Mouse (Mus musculus) left cerebral cortex, postnatal 25 days (tissue): ENCODE data around the gene Nf2. TPM values are rescaled to one million over a fixed set of nuclear protein-coding genes. Genes with fewer than 3 reads are reported as not detected.
"Not testable (repeated sequence)": the region's sequence is repeated elsewhere in the genome, so short reads cannot be mapped to it uniquely, and the experiment has no call there.

ENCODE experiments used
- DNase-seq, 2 experiments: peaks; one replicate each; pipeline ENCODE4 v3.0.0; 2022; ENCODE audit warnings: low spot score in 2 of 2, mixed read lengths in 1 of 2
- intact Hi-C: fragments of 180-260 bp; cut with DNase I; formaldehyde crosslinking; loops from one replicate; pipeline ENCODE4 v1.15.1; 2025
- total RNA-seq, 2 experiments: library from RNA; stranded (reverse); gene quantifications; 2 replicates each; pipeline ENCODE4 v1.2.3; 2021

The Nf2 gene
- total RNA-seq, 2 experiments from 2014 or later, result 76.2 to 76.5 TPM

DNA sequence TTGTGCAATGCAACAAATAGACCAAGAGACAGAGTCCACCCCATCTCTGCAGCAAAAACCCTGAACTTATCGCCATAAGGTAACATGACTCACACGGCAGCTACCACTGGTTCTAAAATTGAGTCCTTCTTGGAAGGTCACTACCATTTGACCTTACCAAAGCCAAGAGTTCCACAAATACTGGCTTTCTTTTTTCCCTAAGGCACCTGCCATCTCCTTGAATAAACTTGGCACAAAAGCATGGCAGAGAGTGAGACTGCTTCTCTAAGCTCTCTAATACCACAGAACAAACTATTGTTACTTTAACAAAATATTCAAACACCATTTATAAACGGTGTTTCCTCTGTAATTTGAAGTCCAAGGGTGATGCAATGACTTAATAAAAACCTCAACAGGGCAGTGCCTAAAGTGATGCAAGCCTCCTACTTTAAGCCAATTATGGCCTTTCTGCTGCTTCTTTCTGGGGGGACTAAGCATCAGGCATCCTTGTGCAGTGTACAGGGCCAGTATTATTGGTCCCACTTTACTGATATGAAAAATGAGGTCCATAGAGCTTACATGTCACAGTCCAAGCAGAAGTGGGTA, 8.3 kb downstream of the Nf2 start:
- no peak for DNase-seq
- intact Hi-C loops, result no loop called here

- intact Hi-C loops, result no loop called here
- no peak for DNase-seq
These were observed 11.1 kb downstream of the Nf2 start for GRCm38 (mm10) chr11:4838235-4838634.

GRCm38 (mm10) chr11:4837342-4837741, 12.0 kb downstream of the Nf2 start:
- DNase-seq, result no peak
- intact Hi-C loops, result no loop called here

DNA sequence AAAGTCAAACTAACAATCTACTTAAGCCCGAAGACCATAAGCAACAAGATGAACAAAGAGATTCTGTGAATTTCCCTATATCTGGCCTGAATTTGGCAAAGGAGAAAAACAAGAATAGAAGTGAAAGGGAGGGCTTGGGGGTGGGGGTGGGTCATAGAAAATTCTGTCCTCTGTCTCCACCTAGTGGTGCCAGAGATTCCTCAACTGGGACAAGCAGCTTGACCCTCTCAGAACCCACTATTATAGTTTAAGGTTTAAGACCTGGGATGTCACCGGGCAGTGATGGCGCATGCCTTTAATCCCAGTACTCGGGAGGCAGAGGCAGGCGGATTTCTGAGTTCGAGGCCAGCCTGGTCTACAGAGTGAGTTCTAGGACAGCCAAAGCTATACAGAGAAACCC, 12.6 kb downstream of the Nf2 start:
- peak; percentile 38 to 41 for DNase-seq
- intact Hi-C loops, result no loop called here

GRCm38 (mm10) chr11:4835436-4835835, 13.9 kb downstream of the Nf2 start:
- no peak for DNase-seq
- intact Hi-C loops, result no loop called here

DNA sequence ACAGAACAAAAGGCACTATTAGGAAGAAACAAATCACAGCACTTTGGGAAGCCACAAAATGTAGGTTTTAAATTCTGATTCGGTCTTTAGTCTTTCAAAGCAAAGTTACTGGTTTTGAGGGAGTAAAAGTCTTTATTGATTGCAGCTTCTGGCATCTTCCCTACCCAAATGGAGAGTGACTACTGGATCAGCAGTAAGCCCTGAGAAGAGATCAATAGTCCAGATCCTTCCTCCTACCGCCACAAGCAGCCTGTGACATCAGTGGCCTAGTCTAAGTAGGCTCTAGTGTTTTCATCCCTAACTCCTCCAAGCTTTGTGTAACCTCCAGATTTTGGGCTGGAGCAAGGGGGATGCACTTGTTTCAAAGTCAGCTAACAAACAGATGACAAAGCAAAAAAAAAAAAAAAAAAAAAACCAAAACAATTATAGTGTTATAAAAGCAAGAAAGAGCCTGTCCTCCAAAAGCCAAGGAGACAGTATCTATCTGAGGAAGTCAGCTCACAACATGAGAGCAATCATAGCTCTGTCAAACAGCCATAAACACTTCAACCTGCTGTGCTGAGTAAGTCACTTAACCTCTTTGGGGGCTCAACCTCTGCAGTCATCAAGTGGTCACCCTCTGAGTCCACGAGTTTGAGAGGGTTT, 15.9 kb downstream of the Nf2 start:
- intact Hi-C loops, result no loop called here
- DNase-seq, result no peak

DNA sequence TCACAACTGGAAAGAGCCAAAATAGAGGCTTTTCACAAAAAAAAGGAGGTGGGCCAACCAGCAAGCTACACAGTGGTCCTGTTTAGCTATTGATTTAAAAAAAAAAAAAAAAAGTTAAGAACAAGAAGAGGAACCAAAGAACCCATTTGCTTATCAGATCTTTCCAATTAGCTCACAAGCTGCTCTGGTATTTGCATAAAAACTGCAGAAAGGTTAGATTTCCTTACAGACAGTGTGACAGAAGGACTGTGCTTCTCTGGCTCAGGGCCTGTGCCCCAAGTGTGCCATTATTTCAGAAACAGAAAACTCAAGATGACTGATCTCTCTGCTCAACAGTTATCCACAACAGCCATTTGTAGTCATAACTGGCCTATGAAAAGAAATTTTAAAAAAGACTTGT, 18.3 kb downstream of the Nf2 start:
- intact Hi-C loops, result no loop called here
- DNase-seq, result no peak

GRCm38 (mm10) chr11:4827916-4828315, 21.4 kb downstream of the Nf2 start:
- DNase-seq, result no peak
- intact Hi-C loops, result no loop called here

DNA sequence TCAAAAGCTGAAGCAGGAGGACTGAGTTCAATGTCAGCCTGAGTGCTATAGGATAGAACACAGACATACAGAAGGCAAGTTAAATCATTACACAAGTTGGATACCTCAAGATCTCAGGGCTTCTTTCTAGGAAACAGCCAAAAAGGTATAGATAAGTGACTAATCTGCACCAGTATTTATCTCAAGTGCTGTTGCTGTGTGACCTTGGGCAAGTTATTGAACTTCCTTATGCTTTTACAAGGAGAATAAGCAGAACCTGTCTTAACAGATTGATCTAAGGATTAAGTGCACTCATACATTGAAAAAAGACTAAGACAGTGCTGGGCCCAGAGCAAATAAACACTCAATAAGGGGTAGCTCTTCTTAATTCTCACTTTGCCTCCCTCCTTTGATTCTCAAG, 22.0 kb downstream of the Nf2 start:
- no peak for DNase-seq
- intact Hi-C loops, result no loop called here

GRCm38 (mm10) chr11:4826152-4826778, 23.1 kb downstream of the Nf2 start:
- peak in 1 of 2 experiments; percentile 43 for DNase-seq
- intact Hi-C loops, result no loop called here

GRCm38 (mm10) chr11:4823655-4824312, 25.6 kb downstream of the Nf2 start:
- intact Hi-C loops, result loop anchor here (5.0 kb wide), 1 partner anchor 386 kb away; no protein-coding TSS in a partner anchor
- DNase-seq, result no peak

DNA sequence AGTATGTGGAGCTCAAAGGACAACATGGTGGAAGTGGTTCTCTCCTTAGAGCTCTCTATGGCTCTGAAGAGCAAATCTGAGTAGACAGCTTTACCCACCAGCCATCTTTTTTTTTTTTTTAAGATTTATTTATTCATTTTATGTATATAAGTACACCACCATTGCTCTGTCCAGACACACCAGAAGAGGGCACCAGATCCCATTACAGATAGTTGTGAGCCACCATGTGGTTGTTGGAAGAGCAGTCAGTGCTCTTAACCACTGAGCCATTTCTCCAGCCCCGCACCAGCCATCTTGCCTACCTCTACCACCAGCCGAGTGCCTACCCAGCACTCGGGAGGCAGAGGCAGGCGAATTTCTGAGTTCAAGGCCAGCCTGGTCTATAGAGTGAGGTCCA, 26.9 kb downstream of the Nf2 start:
- not testable (repeated sequence) for DNase-seq
- intact Hi-C loops, result loop anchor here (5.0 kb wide), 1 partner anchor 385 kb away; no protein-coding TSS in a partner anchor

DNA sequence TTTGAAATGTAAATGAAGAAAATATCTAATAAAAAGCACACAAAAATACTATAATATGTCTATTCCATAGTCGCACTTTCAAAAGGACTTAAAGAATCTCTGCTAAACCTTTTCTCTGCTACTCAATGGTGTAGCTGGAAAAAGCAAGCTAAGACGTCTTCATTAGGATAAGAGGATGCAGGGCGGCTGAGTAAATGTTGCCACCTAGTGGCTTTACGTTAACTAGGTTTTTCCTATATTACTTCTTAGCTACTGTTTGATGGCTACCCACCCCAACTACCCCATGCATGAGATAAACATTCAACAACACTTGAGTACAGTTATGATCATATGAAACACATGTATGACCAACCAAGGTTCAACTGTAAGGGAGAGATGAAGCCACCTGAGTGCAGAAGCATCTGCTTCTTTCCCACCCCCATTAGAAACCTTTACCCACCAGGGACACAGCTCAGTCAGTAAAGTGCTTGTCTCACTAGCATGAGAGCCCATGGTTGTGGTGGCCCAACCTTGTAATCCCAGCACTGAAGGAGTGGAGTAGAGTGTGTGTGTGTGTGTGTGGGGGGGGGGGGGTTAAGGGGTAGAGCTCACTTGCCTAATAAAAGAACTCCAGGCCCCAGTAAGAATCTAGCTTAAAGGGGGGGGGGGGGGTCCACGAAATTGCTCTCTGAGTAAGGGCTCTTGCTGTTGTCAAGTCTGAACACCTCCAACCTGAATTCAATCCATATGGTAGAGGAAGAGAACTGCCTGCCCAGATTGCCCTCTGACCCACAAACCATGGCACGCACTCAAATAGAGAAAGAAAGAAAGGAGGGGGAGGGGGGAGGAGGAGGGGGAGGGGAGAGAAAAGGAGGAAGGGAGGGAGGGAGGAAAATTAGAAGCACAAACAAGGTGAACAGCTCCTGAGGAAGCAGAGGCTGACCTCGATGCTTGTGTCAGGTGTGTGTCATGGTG, 27.6 kb downstream of the Nf2 start:
- peak; percentile 20 to 56 for DNase-seq
- intact Hi-C loops, result loop anchor here (5.0 kb wide), 1 partner anchor 384 kb away; no protein-coding TSS in a partner anchor

- intact Hi-C loops, result no loop called here
- peak in 1 of 2 experiments; percentile 55 for DNase-seq
These were observed 34.6 kb downstream of the Nf2 start for GRCm38 (mm10) chr11:4814507-4815450.

DNA sequence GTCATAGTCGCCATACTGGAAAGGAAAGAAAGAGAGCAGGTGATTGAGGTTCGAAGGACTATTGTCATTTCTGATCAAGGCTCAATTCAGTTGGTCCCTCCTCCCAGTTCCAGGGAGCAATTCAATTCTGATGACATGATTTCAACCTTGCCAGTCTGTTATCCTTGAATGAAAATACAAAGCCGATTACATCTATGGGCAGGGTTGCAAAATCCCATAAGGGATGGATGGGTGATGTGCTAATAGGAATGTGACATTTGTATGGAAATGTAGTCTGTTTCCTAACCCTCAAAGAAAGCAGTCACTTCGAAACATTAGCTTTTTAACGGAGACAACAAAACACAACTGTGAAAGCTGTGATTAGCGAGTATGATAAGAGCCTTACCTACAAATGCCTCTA, 41.0 kb downstream of the Nf2 start:
- intact Hi-C loops, result no loop called here
- no peak for DNase-seq

DNA sequence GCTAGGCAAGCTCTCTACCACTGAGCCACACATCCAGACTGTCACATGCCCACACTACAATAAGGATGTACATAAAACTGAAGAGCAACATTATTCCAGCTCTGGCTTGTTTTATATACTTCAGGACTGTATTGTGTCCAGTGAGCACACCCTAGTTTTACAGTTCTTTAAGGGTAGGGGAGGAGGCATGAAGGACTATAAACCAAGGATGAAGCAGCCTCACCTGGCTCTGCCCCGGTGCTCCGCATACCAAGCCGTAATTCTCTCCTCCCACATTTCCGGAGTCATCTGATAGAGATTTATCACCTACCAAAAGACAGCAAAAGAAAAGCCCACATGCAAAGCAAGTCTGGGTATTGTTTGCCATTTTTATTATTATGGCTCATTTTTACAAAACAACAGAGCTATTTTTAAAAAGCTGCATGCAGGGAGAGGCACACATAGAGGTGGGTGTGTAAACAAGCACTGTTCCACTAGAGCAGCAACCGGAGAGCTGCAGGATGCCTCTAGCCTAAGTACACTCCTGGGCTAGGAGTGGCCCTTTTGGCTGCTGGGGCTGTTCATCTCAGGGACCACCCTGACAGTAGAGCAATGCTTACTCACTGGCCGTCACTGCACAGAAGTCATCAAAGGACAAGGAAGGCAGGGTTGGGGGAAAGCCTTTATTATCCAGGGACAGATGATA, 43.2 kb downstream of the Nf2 start:
- peak in 1 of 2 experiments; percentile 10 for DNase-seq
- intact Hi-C loops, result no loop called here

GRCm38 (mm10) chr11:4804921-4805562, 44.3 kb downstream of the Nf2 start:
- DNase-seq, result no peak
- intact Hi-C loops, result no loop called here
